In the genomic region with DNA sequence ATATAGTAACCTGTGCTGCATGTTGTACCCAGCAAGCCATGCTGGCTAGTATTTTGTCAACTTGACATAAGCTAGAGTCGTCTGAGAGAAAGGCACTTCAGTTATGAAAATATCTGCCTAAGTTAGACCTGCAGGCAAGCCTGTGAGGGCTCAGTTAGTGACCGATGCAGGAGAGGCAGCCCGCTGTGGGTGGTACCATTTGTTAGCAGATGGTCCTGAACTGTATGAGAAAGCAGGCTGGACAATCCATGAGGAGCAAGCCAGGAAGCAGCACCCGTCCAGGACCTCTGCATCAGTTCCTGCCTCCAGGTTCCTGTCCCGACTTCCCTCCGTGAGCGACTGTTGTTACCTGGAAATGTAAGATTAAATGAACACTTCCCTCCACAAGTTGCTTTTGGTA, we compare ENCODE assay signal across 31 mouse cellular contexts.
"Had no signal": no experiment of that assay in that cellular context is flagged by ENCODE, and none has a peak within 500 bp of the region (broad histone marks: within the 10 kb centered on the region; RNA-seq: fewer than 3 reads in every experiment).

No protein-coding gene starts in this region.

- ATAC-seq: liver, embryonic 12.5 days; liver, postnatal 0 days; lung, postnatal 0 days; midbrain, embryonic 13.5 days; midbrain, embryonic 15.5 days had no signal

- H3K27me3 ChIP-seq: liver, embryonic 12.5 days; liver, embryonic 13.5 days; liver, embryonic 15.5 days; lung, embryonic 15.5 days; midbrain, embryonic 15.5 days; neural tube, embryonic 12.5 days had no signal

- H3K4me3 ChIP-seq: left cerebral cortex, adult 2 months; limb, embryonic 10.5 days; limb, embryonic 12.5 days; limb, embryonic 13.5 days; limb, embryonic 15.5 days; liver, embryonic 12.5 days; liver, embryonic 13.5 days; liver, embryonic 15.5 days; lung, embryonic 15.5 days; megakaryocyte, embryonic 14.5 days; midbrain, embryonic 10.5 days; midbrain, embryonic 12.5 days; midbrain, embryonic 13.5 days; midbrain, embryonic 15.5 days; myocyte; neural tube, embryonic 12.5 days had no signal

- H3K4me2 ChIP-seq: limb, embryonic 12.5 days; limb, embryonic 13.5 days; limb, embryonic 15.5 days; liver, embryonic 11.5 days; liver, embryonic 12.5 days; liver, embryonic 13.5 days; liver, embryonic 15.5 days; lung, embryonic 14.5 days; lung, embryonic 15.5 days; midbrain, embryonic 12.5 days; midbrain, embryonic 13.5 days; midbrain, embryonic 15.5 days; neural tube, embryonic 12.5 days had no signal

- H3K9me3 ChIP-seq: limb, embryonic 10.5 days; limb, embryonic 12.5 days; limb, embryonic 13.5 days; limb, embryonic 15.5 days; liver, embryonic 12.5 days; liver, embryonic 13.5 days; liver, embryonic 15.5 days; lung, embryonic 15.5 days; midbrain, embryonic 10.5 days; midbrain, embryonic 12.5 days; midbrain, embryonic 13.5 days; midbrain, embryonic 15.5 days; neural tube, embryonic 12.5 days had no signal

- H3K4me1 ChIP-seq: limb, embryonic 15.5 days; liver, embryonic 12.5 days; liver, embryonic 13.5 days; liver, embryonic 15.5 days; lung, embryonic 15.5 days had no signal

- DNase-seq: left cerebral cortex, postnatal 4 days; liver; liver, embryonic 13.5 days; liver, postnatal 0 days; lung, adult 18-20 months; lung, adult 2 months; lung, embryonic 14.5 days; lung, postnatal 10 days; lung, postnatal 14 days; lung, postnatal 36 days; lung, postnatal 4 days; midbrain, embryonic 14.5 days had no signal

- H3K27ac ChIP-seq: left cerebral cortex, adult 2 months; limb, embryonic 10.5 days; limb, embryonic 12.5 days; limb, embryonic 13.5 days; limb, embryonic 15.5 days; liver, embryonic 12.5 days; liver, embryonic 13.5 days; liver, embryonic 14.5 days; liver, embryonic 15.5 days; lung, embryonic 15.5 days; macrophage; midbrain, embryonic 10.5 days; midbrain, embryonic 12.5 days; midbrain, embryonic 13.5 days; midbrain, embryonic 15.5 days; neural tube, embryonic 12.5 days had no signal

- H3K9ac ChIP-seq: limb, embryonic 12.5 days; limb, embryonic 13.5 days; limb, embryonic 15.5 days; liver, embryonic 12.5 days; liver, embryonic 13.5 days; liver, embryonic 14.5 days; liver, embryonic 15.5 days; liver, postnatal 0 days; lung, embryonic 14.5 days; lung, embryonic 15.5 days; midbrain, embryonic 12.5 days; midbrain, embryonic 13.5 days; midbrain, embryonic 15.5 days; neural tube, embryonic 12.5 days had no signal

- H3K36me3 ChIP-seq: limb, embryonic 10.5 days; limb, embryonic 12.5 days; limb, embryonic 13.5 days; limb, embryonic 15.5 days; liver, embryonic 12.5 days; liver, embryonic 13.5 days; liver, embryonic 15.5 days; lung, embryonic 15.5 days; midbrain, embryonic 10.5 days; midbrain, embryonic 12.5 days; midbrain, embryonic 13.5 days; midbrain, embryonic 15.5 days; neural tube, embryonic 12.5 days had no signal
